Mouse (Mus musculus): ENCODE results near the gene Aacs. TPM values are rescaled to one million over a fixed set of nuclear protein-coding genes. Genes with fewer than 3 reads are reported as not detected.

The Aacs gene
- polyA plus RNA-seq, 2 experiments = 35.5 to 43.3 TPM

DNA sequence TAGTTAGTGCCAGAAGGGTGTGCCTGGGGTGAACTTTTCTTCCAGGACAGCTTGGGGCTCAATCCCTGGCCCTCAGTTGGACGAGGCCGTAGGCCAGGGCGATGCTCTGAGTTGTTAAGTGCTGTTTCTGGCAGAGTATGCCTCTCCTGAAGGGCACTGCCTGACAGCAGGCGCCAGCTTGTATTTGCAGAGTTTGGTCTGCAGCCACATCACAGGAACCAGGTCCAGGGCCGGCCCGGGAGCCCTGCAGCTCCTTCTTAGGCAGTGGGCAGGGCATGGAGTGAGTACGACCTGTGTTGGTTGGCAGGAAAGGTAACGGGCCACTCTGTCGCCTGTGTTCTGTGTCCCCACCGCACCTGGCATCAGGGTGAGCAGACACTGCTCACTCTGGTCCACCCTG is 15.5 kb downstream of the Aacs start:
- H3K36me3 ChIP-seq (ENCODE audit: control insufficient read depth, insufficient read depth, low read length) = peaks cover 51% of the 10 kb centered on the region

DNA sequence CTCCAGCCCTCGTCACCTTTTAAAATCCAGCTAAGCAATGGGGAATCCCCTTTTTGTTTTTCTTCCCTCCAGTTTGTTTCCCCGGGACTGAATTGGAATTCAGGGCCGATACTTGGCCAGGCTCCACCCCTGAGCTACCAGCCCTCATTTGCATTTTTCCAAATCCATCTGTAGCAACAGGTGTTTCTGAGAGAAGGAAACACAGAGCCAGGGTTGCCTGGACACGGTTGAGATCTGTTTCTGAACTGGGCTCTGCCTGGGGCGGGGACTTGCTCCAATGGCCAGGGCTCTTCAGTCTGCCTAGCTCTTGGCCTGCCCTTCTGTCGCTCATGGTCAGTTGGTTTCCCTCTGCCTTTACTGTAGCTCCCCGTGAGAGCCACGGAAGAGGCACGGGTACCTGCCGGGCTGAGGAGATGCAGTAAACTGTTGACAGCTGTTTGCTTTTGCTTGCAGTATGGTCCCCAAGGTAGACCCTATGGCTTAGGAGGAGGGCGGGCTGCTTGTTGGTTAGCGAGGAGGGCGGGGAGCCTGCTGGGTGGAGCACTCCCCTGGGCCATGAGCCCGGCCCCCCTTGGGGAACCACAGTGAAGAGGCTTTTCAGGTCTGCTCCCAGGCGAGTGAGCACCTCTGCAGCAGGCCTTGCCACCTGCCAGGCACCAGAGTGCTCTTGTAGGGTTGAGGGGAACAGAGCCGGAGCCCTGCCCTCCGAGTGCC is 16.9 kb downstream of the Aacs start:
- no peak for ATAC-seq (ENCODE audit: low FRiP score, low read depth)
- H3K4me3 ChIP-seq (replicated peaks; ENCODE audit: low read length) = no peak overlapping the region
- 72% methylated on average over 17 of the region's 17 CpGs for WGBS
- no peak for DNase-seq (ENCODE audit: low spot score)
- no peak overlapping the region for H3K27ac ChIP-seq (replicated peaks; ENCODE audit: low read depth, low read length)
- no peaks in the 10 kb centered on the region for H3K4me1 ChIP-seq (ENCODE audit: control insufficient read depth, insufficient read depth, low read length)
- TF ChIP-seq POLR2A (IDR thresholded peaks at IDR 0.05; ENCODE audit: borderline replicate concordance, extremely low read depth, insufficient read depth, insufficient read length) = no peak
- no peaks in the 10 kb centered on the region for H3K27me3 ChIP-seq (ENCODE audit: control insufficient read depth, insufficient read depth, low read length)
- H3K9me3 ChIP-seq (ENCODE audit: control insufficient read depth, low read length) = no peaks in the 10 kb centered on the region
- H3K36me3 ChIP-seq (ENCODE audit: control insufficient read depth, insufficient read depth, low read length) = peaks cover 45% of the 10 kb centered on the region
- H3K4me2 ChIP-seq (replicated peaks; ENCODE audit: low read depth, low read length, severe bottlenecking) = no peak overlapping the region
- no peak overlapping the region for H3K9ac ChIP-seq (ENCODE audit: low read depth, low read length, severe bottlenecking)

More for the DNA sequence above, 15.5 kb downstream of the Aacs start:
- DNase-seq (ENCODE audit: low spot score) (no peak), ATAC-seq (ENCODE audit: low FRiP score, low read depth) (no peak)
- Histone ChIP-seq H3K9me3 (ENCODE audit: control insufficient read depth, low read length) (no peaks in the 10 kb centered on the region), H3K4me1 (ENCODE audit: control insufficient read depth, insufficient read depth, low read length) (no peaks in the 10 kb centered on the region), H3K27ac (replicated peaks; ENCODE audit: low read depth, low read length) (no peak overlapping the region), H3K4me3 (replicated peaks; ENCODE audit: low read length) (no peak overlapping the region), H3K4me2 (replicated peaks; ENCODE audit: low read depth, low read length, severe bottlenecking) (no peak overlapping the region), H3K27me3 (ENCODE audit: control insufficient read depth, insufficient read depth, low read length) (no peaks in the 10 kb centered on the region), H3K9ac (ENCODE audit: low read depth, low read length, severe bottlenecking) (no peak overlapping the region)
- 95% methylated on average over 10 of the region's 10 CpGs for WGBS
- TF ChIP-seq POLR2A (IDR thresholded peaks at IDR 0.05; ENCODE audit: borderline replicate concordance, extremely low read depth, insufficient read depth, insufficient read length) = no peak

DNA sequence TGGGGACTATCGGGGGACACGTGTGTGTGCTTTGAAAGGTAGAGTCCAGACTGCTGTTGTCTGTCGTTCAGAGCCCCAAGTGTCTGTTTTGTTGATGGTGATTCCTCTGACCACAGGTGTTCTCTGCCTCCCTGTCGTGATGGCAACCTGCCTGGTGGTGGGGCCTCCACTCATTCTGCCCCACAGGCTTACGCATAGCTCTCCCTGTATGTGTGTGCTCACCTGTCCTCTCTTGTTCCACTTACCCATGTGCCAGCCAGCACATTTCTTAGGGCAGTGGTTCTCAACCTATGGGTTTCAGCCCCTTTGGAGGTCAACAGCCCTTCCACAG is 17.4 kb downstream of the Aacs start:
- Histone ChIP-seq H3K36me3 (ENCODE audit: control insufficient read depth, insufficient read depth, low read length) (peaks cover 41% of the 10 kb centered on the region), H3K4me1 (ENCODE audit: control insufficient read depth, insufficient read depth, low read length) (no peaks in the 10 kb centered on the region), H3K27ac (replicated peaks; ENCODE audit: low read depth, low read length) (no peak overlapping the region), H3K9ac (ENCODE audit: low read depth, low read length, severe bottlenecking) (no peak overlapping the region), H3K9me3 (ENCODE audit: control insufficient read depth, low read length) (no peaks in the 10 kb centered on the region), H3K27me3 (ENCODE audit: control insufficient read depth, insufficient read depth, low read length) (no peaks in the 10 kb centered on the region), H3K4me2 (replicated peaks; ENCODE audit: low read depth, low read length, severe bottlenecking) (no peak overlapping the region), H3K4me3 (replicated peaks; ENCODE audit: low read length) (no peak overlapping the region)
- ATAC-seq (ENCODE audit: low FRiP score, low read depth) (no peak), DNase-seq (ENCODE audit: low spot score) (no peak)
- WGBS = 62% methylated on average over 5 of the region's 5 CpGs
- TF ChIP-seq POLR2A (IDR thresholded peaks at IDR 0.05; ENCODE audit: borderline replicate concordance, extremely low read depth, insufficient read depth, insufficient read length) = no peak

DNA sequence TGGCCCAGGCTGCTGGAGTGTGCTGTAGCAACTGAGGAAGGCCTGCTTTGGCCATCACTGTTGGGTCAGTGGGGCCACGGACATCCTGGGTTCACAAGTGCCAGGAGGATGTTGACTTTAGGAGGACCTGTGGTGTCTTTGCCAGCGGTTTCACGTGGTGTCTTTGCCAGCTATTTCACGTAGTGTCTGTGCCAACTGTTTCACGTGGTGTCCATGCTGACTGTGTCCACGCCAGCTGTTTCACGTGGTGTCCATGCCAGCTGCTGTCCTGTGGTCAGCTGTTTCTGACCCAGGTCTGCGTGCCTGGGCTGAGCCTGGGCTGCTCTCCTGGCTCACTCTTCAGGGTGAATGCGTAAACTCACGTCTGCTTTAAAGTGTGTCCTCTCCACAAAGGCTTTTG is 20.0 kb downstream of the Aacs start:
- H3K4me3 ChIP-seq (replicated peaks; ENCODE audit: low read length) = no peak overlapping the region
- H3K27me3 ChIP-seq (ENCODE audit: control insufficient read depth, insufficient read depth, low read length) = no peaks in the 10 kb centered on the region
- ATAC-seq (ENCODE audit: low FRiP score, low read depth) (no peak), DNase-seq (ENCODE audit: low spot score) (no peak)
- H3K9me3 ChIP-seq (ENCODE audit: control insufficient read depth, low read length) = no peaks in the 10 kb centered on the region
- TF ChIP-seq POLR2A (IDR thresholded peaks at IDR 0.05; ENCODE audit: borderline replicate concordance, extremely low read depth, insufficient read depth, insufficient read length) = no peak
- H3K27ac ChIP-seq (replicated peaks; ENCODE audit: low read depth, low read length) = no peak overlapping the region
- peaks cover 35% of the 10 kb centered on the region for H3K36me3 ChIP-seq (ENCODE audit: control insufficient read depth, insufficient read depth, low read length)
- H3K9ac ChIP-seq (ENCODE audit: low read depth, low read length, severe bottlenecking) = no peak overlapping the region
- no peaks in the 10 kb centered on the region for H3K4me1 ChIP-seq (ENCODE audit: control insufficient read depth, insufficient read depth, low read length)
- no peak overlapping the region for H3K4me2 ChIP-seq (replicated peaks; ENCODE audit: low read depth, low read length, severe bottlenecking)
- 94% methylated on average over 10 of the region's 10 CpGs for WGBS

DNA sequence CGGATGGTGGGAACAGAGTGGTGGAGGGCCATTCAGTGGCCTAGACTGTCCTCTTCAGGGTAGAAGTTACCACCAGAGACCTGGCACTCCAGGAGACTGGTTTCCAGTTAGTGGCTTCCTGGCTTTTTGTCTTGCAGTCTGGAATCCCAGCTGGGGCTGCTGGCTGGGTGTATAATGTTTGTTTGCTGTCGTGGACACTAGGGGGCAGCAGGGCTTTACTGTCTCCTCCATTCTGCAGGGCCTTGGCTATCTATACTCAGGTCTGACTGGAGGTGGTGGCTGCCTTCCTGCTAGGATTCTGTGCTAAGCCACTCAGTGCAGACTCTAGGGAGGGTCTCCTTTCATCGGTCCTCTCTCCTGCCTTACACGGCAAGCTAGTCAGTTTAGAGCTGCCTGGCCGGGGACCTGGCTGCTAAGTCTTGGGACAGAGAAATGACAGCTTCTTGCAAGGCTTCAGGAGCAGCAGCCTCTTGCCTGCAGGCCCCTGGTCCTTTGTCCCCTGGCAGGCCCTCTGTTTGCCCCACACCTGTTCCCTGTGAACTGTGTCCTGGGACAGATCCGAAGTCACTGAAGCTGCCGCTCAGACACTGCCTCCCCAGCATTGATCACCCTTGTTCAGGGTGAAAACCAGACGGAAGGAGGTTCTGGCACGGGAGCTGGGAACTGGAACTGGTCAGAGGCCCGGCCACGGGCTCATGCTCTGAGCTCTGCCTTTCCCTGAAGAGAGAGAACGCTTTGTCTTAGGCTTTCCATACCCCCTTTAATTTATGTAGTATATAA is 22.4 kb downstream of the Aacs start:
- Histone ChIP-seq H3K27ac (replicated peaks; ENCODE audit: low read depth, low read length) (no peak overlapping the region), H3K4me1 (ENCODE audit: control insufficient read depth, insufficient read depth, low read length) (no peaks in the 10 kb centered on the region), H3K27me3 (ENCODE audit: control insufficient read depth, insufficient read depth, low read length) (no peaks in the 10 kb centered on the region), H3K9ac (ENCODE audit: low read depth, low read length, severe bottlenecking) (no peak overlapping the region), H3K4me2 (replicated peaks; ENCODE audit: low read depth, low read length, severe bottlenecking) (no peak overlapping the region), H3K9me3 (ENCODE audit: control insufficient read depth, low read length) (no peaks in the 10 kb centered on the region), H3K4me3 (replicated peaks; ENCODE audit: low read length) (no peak overlapping the region), H3K36me3 (ENCODE audit: control insufficient read depth, insufficient read depth, low read length) (peaks cover 25% of the 10 kb centered on the region)
- ATAC-seq (ENCODE audit: low FRiP score, low read depth) (no peak), DNase-seq (ENCODE audit: low spot score) (peak; percentile 42)
- no peak for TF ChIP-seq POLR2A (IDR thresholded peaks at IDR 0.05; ENCODE audit: borderline replicate concordance, extremely low read depth, insufficient read depth, insufficient read length)
- 64% methylated on average over 12 of the region's 12 CpGs for WGBS
